Mouse (Mus musculus) liver, adult 2 months (tissue): ENCODE results near the gene St6galnac3.

Experiments
- CTCF ChIP-seq: fragments of 200-500 bp; IDR thresholded peaks from 2 replicates; pipeline ENCODE4 v1.5.1; 2011; ENCODE audit warnings: low read depth, low read length, control low read depth
- POLR2A ChIP-seq: fragments of 200-500 bp; IDR thresholded peaks from 2 replicates; pipeline ENCODE4 v1.6.1; 2011; ENCODE audit warnings: low read length, control low read depth; ENCODE audit not compliant: insufficient read depth; ENCODE audit errors: extremely low read depth

- no peak for TF ChIP-seq CTCF
- TF ChIP-seq POLR2A: no peak
These were observed 516.8 kb downstream of the St6galnac3 start for GRCm38 (mm10) chr3:153208186-153208585.
